Mouse (Mus musculus) forebrain, embryonic 16.5 days (tissue): ENCODE measurements at regions not wholly inside any gene's neighbourhood (a gene's known extent, or its start where the extent isn't known, plus 50 kb on each side); places are given as distances from the start of the nearest gene placed in this dataset.

ENCODE experiments used
- ATAC-seq: fragments of 200-750 bp; cut with Nextera tagmentation; 2 replicates; pipeline ENCODE4 v1.8.0; 2017; ENCODE audit warnings: mild to moderate bottlenecking, moderate library complexity
- H3K27ac ChIP-seq: fragments of 300-500 bp; sonication (generic); 2 replicates; pipeline ENCODE4 v1.5.1; 2014; ENCODE audit warnings: low read length, control low read depth
- H3K27me3 ChIP-seq: fragments of 300-500 bp; sonication (generic); replicated peaks from 2 replicates; pipeline ENCODE4 v1.6.1; 2014; ENCODE audit warnings: low read length; ENCODE audit not compliant: control insufficient read depth, insufficient read depth
- H3K36me3 ChIP-seq: fragments of 300-500 bp; sonication (generic); 2 replicates; pipeline ENCODE4 v1.6.1; 2014; ENCODE audit not compliant: control insufficient read depth, insufficient read depth
- H3K4me1 ChIP-seq: fragments of 300-500 bp; sonication (generic); replicated peaks from 2 replicates; pipeline ENCODE4 v1.6.1; 2014; ENCODE audit warnings: low read length; ENCODE audit not compliant: control insufficient read depth, insufficient read depth
- H3K4me2 ChIP-seq: fragments of 300-500 bp; sonication (generic); 2 replicates; pipeline ENCODE4 v1.6.1; 2014; ENCODE audit warnings: mild to moderate bottlenecking, low read length, control low read depth
- H3K4me3 ChIP-seq: fragments of 300-500 bp; sonication (generic); replicated peaks from 2 replicates; pipeline ENCODE4 v1.5.1; 2014; ENCODE audit warnings: mild to moderate bottlenecking, low read length, control low read depth
- H3K9ac ChIP-seq: fragments of 300-500 bp; sonication (generic); replicated peaks from 2 replicates; pipeline ENCODE4 v1.6.1; 2014; ENCODE audit warnings: low read depth, low read length, control low read depth
- H3K9me3 ChIP-seq: fragments of 300-500 bp; sonication (generic); 2 replicates; pipeline ENCODE4 v1.6.1; 2016; ENCODE audit warnings: low read length; ENCODE audit not compliant: control insufficient read depth
- WGBS: fragments of 180-500 bp; shearing (Covaris S2); extraction: QIAGEN DNeasy Blood & Tissue Kit; methylation state at CpG from one replicate; pipeline ENCODE4 v1.1.7; 2014; 5-methylcytosine and 5-hydroxymethylcytosine counted together

DNA sequence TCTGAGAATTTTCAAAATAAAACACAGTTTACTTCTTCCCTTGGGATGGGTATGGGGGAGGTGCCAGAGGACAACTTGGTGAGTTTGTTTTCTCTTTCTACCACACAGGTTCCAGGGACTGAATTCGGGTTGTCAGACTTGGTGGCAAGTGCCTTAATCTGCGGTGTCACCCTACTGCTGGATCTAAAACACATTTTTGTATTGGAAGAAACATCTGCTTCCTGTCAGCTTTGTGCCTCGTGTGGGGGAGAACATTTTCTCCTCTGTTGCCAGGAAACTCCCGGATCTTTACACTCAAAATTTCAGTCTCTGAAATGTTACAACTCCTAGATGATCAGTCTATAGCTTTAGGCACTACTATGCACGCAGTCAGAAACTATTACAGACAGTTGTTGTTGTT is 228.3 kb downstream of the Ktn1 start:
- Histone ChIP-seq H3K36me3 (no peaks in the 10 kb centered on the region), H3K4me2 (no peak overlapping the region), H3K4me3 (no peak overlapping the region), H3K9ac (no peak overlapping the region), H3K4me1 (no peaks in the 10 kb centered on the region), H3K27me3 (no peaks in the 10 kb centered on the region), H3K9me3 (no peaks in the 10 kb centered on the region), H3K27ac (no peak overlapping the region)
- no peak for ATAC-seq
- WGBS, result 80% methylated on average over 5 of the region's 5 CpGs

DNA sequence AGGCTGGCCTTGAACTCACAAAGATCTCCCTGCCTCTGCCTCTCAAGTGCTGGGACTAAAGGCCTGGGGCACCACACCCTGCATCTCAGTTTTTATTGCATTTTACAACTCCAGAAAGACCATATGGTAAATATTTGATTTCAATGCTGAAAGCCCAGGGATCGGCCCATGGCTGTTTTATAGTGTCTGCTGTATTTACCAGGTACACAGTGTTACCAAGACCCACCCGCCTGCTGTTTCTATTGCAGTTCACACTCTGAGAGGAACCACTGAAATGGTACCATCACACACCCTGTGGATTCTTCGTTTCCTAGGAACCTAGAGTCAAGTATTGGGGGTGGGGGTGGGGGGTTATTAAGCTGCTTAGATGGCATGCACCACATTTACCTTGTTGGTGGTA is 228.9 kb downstream of the Ktn1 start:
- H3K9me3 ChIP-seq, result no peaks in the 10 kb centered on the region
- WGBS, result 88% methylated on average over 3 of the region's 3 CpGs
- ATAC-seq, result no peak

GRCm38 (mm10) chr14:47877771-47878443 is 229.7 kb downstream of the Ktn1 start:
- no peak overlapping the region for H3K27ac ChIP-seq
- no peak for ATAC-seq

More for the DNA sequence above, 228.9 kb downstream of the Ktn1 start:
- Histone ChIP-seq H3K27me3 (no peaks in the 10 kb centered on the region), H3K4me2 (no peak overlapping the region), H3K36me3 (no peaks in the 10 kb centered on the region), H3K9ac (no peak overlapping the region), H3K4me3 (no peak overlapping the region), H3K4me1 (no peaks in the 10 kb centered on the region), H3K27ac (no peak overlapping the region)

GRCm38 (mm10) chr14:47885326-47885725 is 235.3 kb upstream of the Peli2 start:
- H3K9ac ChIP-seq, result no peak overlapping the region
- no peaks in the 10 kb centered on the region for H3K36me3 ChIP-seq
- H3K4me1 ChIP-seq, result peaks cover 5% of the 10 kb centered on the region
- no peak overlapping the region for H3K4me2 ChIP-seq
- peak; percentile 68 for ATAC-seq
- H3K27ac ChIP-seq, result no peak overlapping the region
- no peaks in the 10 kb centered on the region for H3K9me3 ChIP-seq
- no peak overlapping the region for H3K4me3 ChIP-seq
- H3K27me3 ChIP-seq, result no peaks in the 10 kb centered on the region
- WGBS, result 44% methylated on average over 3 of the region's 3 CpGs

More at GRCm38 (mm10) chr14:47877771-47878443, 229.7 kb downstream of the Ktn1 start:
- Histone ChIP-seq H3K9ac (no peak overlapping the region), H3K4me2 (no peak overlapping the region), H3K36me3 (no peaks in the 10 kb centered on the region), H3K4me3 (no peak overlapping the region), H3K27me3 (no peaks in the 10 kb centered on the region), H3K4me1 (no peaks in the 10 kb centered on the region), H3K9me3 (no peaks in the 10 kb centered on the region)
- 96% methylated on average over 5 of the region's 5 CpGs for WGBS

DNA sequence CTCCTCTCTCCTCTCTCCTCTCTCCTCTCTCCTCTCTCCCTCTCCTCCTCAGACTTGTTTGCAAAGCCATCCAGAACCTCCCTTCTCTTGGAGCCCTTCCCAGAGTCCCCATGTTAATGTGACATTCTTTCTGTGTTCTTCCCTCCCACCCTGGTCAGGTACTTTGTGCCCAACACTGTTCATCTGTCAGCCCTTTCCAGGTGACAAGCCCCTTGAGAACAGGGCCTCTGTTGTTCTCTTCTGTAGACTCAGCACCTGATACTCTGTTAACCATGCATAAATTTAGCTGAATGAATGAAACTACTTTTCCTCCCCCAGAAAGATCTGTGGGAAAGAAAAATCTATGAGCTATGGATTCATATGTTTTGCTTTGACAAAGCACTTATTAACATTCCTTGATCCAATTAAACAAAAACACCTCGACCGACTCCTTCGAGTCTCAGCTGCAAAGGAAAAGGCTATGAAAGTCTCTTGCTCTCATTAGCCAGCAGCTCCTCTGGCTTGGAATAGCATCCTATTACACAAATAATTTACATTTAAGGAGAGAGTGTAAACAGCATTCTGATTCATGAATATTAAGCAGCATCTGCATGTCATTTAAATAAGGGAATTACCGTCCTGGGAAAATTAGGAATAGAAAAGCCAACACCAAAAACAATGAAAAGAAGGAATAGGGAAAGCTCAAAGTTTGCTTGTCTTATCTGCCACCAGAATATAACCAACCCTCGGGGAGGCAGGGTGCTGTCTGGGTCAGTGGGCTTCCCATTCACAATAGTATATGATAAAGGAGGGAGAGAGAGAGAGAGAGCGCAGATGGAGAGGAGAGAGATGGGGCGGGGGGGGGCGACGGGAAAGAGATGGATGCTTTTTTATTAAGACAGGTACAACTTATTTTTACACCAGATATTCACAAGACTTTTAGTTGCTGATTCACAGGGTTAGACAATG is 230.1 kb upstream of the Peli2 start:
- H3K27me3 ChIP-seq, result no peaks in the 10 kb centered on the region
- H3K4me1 ChIP-seq, result peaks cover 14% of the 10 kb centered on the region
- ATAC-seq, result peak; percentile 90
- H3K4me3 ChIP-seq, result no peak overlapping the region
- WGBS, result 22% methylated on average over 9 of the region's 9 CpGs
- no peaks in the 10 kb centered on the region for H3K9me3 ChIP-seq
- H3K36me3 ChIP-seq, result no peaks in the 10 kb centered on the region
- 0 out of 2 replicates have a peak overlapping the region, but pooled peaks have one; percentile 3 for H3K4me2 ChIP-seq
- no peak overlapping the region for H3K9ac ChIP-seq
- peak overlapping the region; percentile 32; the same call in 1 of the 2 replicates for H3K27ac ChIP-seq

DNA sequence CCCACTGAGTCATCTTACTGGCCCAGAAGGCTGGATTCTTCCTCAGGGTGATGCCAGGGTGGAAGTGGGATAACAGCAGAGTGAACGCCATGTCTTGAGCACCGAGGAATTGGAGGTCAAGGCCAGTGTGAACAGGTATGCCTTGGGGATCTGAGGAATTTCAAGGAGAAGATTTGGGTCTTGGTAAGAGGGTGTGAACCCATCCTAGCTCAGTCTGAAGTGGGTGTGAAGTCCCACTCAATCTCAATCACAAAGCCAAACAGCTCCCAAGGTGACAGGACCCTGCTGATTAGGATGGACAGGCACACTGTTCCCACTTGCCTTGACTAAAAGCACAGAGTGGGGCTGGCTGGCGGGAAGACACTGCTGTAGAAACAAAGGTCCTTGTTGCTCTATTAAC is 224.0 kb upstream of the Peli2 start:
- no peaks in the 10 kb centered on the region for H3K27me3 ChIP-seq
- H3K9ac ChIP-seq, result no peak overlapping the region
- ATAC-seq, result no peak
- no peaks in the 10 kb centered on the region for H3K36me3 ChIP-seq
- H3K4me3 ChIP-seq, result no peak overlapping the region
- WGBS, result 95% methylated on average over 3 of the region's 3 CpGs
- H3K27ac ChIP-seq, result no peak overlapping the region
- H3K9me3 ChIP-seq, result no peaks in the 10 kb centered on the region
- H3K4me1 ChIP-seq, result 0 out of 2 replicates have a peak, but pooled peaks cover under 1% of the 10 kb centered on the region
- H3K4me2 ChIP-seq, result no peak overlapping the region

DNA sequence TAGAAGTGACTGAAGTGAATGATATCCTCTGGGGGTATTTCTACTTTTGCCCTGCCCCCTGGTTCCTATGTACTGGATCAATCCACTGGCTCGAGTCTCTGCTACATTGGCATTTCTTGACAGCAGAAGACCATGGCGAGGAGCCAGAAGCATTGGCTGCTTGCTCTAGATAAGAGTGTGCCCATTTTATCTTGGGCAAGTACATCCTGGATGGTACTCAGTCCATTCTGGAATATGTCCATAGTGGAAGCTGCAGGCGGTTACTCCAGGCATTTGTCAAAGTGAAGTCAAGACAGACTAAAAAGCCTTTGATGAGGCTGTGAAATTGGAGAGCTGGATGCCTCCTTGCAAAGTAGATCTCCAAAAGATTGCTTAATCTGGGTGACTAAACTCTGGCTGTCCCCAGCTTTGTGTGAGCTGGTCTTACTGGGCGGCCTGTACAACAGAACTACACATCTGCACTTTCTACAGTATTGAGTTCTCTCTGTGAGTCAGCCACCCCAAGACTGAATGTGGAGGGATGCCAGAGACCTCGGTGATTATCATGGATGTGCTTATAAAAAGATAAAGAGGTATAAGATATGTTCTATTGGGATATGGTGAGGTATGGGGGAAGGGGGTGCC is 222.6 kb upstream of the Peli2 start:
- no peak for ATAC-seq
- WGBS, result 87% methylated on average over 5 of the region's 5 CpGs
- H3K9me3 ChIP-seq, result no peaks in the 10 kb centered on the region
- H3K36me3 ChIP-seq, result no peaks in the 10 kb centered on the region
- H3K9ac ChIP-seq, result no peak overlapping the region
- H3K27ac ChIP-seq, result no peak overlapping the region
- no peak overlapping the region for H3K4me3 ChIP-seq
- no peaks in the 10 kb centered on the region for H3K27me3 ChIP-seq
- no peaks in the 10 kb centered on the region for H3K4me1 ChIP-seq
- H3K4me2 ChIP-seq, result no peak overlapping the region

- H3K27me3 ChIP-seq, result no peaks in the 10 kb centered on the region
- no peak overlapping the region for H3K27ac ChIP-seq
- no peak overlapping the region for H3K9ac ChIP-seq
- no peak overlapping the region for H3K4me3 ChIP-seq
- no peaks in the 10 kb centered on the region for H3K9me3 ChIP-seq
- no peak for ATAC-seq
- H3K4me1 ChIP-seq, result no peaks in the 10 kb centered on the region
- H3K4me2 ChIP-seq, result no peak overlapping the region
- 85% methylated on average over 4 of the region's 4 CpGs for WGBS
- no peaks in the 10 kb centered on the region for H3K36me3 ChIP-seq
Measured at GRCm38 (mm10) chr14:47898605-47899004, 222.0 kb upstream of the Peli2 start.

DNA sequence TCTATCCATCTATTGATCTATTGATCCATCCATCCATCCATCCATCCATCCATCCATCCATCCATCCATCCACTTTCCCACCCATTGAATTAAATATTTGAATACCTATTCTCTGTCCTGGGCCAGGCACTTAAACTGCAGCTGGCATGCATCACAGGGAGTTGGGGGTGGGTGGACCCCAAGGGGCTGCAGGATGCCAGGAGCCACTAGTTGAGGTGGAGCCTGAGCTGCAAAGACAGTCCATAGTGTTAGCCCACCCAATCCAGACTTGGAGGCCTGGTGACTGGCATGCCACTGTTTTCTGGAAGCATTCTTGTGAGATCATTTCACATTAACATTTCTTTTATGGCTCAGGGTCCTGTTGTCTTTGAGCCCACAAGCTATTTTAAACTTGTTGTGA is 215.3 kb upstream of the Peli2 start:
- Histone ChIP-seq H3K27me3 (no peaks in the 10 kb centered on the region), H3K9me3 (no peaks in the 10 kb centered on the region), H3K9ac (no peak overlapping the region), H3K4me2 (no peak overlapping the region), H3K27ac (no peak overlapping the region), H3K4me1 (peaks cover 2% of the 10 kb centered on the region), H3K36me3 (no peaks in the 10 kb centered on the region), H3K4me3 (no peak overlapping the region)
- peak; percentile 52; the same call in 1 of the 2 replicates for ATAC-seq
